Mouse (Mus musculus) urinary bladder, adult 2 months (tissue): ENCODE measurements around the gene Uggt1. TPM values are rescaled to one million over a fixed set of nuclear protein-coding genes. Genes with fewer than 3 reads are reported as not detected.

ENCODE experiments used
- DNase-seq: peaks from one replicate; pipeline ENCODE4 v3.0.0; 2022; ENCODE audit warnings: low spot score
- polyA plus RNA-seq: library from polyadenylated mRNA; depleted of rRNA; stranded (reverse); fragments of >200 nt; gene quantifications from 2 replicates; pipeline ENCODE4 v1.2.3, GENCODE M21; 2012

The Uggt1 gene
- polyA plus RNA-seq, 1 experiment, result 20.6 TPM

DNA sequence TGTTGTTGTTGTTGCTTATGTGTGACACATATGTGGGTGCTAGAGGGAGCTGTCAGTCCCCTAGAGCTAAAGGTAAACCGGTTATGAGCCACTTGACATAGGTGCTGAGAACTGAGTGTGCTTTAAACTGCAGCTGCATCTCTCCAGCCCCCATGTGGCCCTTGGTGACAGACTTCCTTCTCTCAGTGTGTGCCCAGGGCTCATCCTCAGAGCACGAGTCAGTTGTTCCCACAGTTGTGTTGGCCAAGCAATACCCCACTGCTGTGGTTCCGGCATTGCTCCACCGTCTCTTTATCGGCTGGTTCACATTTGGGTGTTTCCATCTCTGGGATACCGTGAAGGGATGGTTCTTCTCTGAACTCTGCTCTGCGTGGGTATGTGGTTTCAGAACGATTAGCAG lies 12.8 kb upstream of the Uggt1 start:
- no peak for DNase-seq

DNA sequence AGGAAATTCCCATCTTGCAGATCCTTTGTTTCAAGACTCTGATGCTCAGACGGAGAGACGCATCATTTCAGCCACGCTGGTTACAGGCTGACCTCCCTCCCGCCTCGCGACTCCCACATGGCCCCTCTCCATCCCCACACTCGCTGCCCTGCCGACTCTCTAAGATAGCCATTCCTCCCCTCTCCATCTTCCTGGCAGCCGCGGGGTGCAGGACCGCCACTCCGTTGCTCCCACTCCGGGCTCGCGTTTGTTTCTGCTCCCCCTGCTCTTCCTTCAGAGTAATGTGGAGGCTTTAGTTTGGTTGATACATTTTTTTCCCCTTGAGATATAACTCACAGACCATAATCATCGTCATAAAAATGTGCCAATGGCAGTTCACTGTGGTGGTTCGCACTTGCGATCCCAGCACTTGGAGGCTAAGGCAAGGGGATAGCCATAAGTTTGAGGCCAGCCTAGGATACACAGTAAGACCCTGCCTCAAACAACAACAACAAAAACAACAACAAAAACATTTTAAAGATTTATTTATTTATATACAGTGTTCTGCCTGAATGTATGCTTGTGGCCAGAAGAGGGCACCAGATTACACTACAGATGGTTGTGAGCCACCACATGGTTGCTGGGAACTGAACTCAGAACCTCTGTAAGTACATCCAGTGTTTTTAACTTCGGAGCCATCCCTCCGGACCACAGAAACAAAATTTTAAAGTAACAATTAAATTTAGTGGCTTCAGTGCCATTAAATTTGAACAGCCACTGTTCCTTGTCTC lies 11.5 kb upstream of the Uggt1 start:
- no peak for DNase-seq

DNA sequence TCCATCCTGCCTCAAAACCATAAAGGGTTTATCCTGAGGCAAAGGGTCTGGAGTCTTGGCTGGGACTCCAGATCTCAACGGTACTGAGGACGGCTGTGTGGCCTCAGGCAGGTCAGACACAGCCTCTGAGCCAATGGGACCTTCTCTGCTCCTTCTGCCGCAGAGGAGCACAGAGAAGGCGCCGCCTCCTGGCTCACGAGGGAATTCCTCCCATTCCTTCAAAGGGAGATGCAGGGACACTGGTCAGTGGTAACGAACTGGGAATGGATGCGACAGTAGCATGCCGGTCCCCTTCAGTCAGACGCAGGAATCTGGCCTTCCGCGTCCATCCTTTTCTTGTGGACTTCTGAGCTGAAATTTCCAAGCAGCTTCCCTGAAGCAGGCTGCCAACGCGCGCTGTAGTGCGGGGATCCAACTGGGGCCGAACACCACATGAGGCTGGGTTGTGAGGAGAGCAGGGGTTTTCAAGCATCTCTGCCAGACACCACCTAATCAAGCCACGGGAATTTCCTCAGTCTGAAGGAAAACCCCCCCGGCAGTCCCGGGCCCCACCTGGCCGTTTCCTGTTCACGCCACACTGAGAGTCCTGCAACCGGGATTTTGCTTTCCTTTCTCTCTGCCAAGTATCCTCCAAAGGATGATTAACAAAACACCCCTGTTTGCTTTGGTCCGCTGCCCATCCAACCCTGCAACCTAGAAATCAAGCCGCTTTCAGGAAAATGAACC lies 10.3 kb upstream of the Uggt1 start:
- no peak for DNase-seq

DNA sequence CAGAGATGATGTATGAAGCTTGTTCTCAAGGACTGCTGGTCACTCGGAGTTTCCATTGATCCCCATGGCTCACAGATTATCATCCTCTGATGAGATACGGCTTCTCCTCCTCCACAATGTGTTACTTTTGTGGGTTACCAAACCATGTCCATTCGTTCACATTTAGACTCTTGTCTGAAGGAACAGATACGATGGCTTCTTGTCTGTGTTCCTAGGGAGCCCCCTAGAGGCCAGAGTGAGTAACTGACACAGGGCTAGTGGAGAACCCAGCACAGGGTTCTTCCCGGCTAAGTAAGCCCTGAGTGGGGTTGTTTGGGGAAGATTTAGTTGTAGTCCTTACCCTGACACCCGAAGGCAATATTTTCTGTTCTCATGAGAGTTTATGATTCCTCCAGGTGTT lies 8.3 kb upstream of the Uggt1 start:
- no peak for DNase-seq

DNA sequence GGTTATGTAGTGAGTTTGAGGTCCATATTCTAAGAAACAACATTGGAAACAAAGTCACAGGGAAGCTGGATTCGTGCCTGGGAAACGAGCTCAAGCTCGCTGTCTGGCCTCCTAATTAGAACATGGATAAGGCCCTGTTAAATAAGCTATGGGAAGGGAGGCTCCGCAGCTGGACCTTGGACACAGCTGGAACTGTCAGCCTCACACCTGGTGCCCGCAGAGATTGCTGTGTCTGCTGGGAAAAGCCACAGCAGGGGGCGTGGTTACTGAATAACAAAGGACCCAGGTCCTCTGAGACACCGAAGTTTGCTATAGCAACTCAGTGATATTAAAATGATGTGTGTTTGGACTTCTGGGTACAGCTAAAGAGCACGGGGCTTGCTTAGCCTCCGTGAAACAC lies 6.9 kb upstream of the Uggt1 start:
- no peak for DNase-seq

DNA sequence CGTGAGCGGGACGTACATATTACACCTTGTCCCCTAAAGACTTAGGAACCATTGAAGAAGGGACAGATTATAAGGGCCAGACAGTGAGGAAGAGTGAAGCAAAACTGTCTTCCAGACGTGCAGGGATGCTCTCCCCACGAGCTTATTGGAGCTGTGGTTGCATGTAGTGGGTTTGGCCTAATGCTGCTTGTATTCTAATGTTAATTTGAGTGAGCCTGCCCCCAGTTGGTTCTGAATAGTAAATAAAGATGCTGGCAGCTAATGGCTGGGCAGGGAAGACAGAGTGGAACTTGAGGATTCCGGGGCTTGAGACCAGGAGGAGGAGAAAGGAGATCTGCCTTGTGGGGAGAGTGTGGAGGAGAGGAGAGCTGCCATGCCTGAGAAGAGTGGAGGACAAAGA lies 2.2 kb upstream of the Uggt1 start:
- DNase-seq, result no peak

DNA sequence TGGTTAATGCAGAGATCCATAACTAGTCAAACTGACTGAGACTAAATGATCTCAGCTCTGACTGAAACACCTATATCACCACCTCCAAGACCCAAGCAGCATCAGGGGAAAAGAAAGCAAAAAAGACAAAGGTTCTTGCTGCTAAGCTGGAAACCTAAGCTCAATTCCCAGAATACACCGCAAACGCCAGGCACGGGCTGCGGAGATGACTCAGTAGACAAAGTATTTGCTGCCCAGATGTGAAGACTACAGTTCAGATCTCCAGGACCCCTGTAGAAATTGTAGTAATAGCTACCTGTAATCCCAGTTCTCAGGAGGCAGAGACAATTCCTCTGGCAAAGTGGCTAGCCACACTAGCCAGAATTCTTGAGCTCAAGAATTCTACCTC lies 302 bp upstream of the Uggt1 start:
- no peak for DNase-seq

DNA sequence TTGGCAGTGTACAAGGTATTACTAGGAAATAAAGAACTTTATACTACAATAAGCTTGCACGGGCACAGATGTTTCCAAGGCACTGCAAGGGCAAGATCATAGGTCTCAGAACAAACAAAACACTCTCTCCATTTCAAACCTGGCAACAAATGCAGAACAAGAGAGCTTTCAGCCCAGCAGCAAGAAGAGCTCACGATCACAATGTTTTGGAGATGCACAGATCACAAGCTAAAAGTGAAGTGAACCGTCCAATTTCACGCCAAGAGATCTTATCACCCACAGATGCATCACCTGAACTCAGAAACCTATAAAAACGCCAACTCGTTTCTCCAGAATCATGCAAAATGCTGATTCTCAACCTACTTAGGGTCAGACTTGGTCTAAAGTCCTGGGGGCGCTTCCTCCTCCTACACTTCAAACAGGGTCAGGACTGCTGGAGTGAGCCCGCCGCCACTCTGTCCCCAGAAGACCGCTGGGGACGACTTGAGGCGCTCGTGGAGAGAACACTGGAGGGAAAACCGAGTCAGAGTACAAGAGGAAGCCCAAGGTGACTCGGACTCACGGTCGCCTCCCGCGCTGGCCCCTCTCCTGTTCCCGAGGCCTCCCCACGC lies 968 bp downstream of the Uggt1 start:
- DNase-seq, result no peak

DNA sequence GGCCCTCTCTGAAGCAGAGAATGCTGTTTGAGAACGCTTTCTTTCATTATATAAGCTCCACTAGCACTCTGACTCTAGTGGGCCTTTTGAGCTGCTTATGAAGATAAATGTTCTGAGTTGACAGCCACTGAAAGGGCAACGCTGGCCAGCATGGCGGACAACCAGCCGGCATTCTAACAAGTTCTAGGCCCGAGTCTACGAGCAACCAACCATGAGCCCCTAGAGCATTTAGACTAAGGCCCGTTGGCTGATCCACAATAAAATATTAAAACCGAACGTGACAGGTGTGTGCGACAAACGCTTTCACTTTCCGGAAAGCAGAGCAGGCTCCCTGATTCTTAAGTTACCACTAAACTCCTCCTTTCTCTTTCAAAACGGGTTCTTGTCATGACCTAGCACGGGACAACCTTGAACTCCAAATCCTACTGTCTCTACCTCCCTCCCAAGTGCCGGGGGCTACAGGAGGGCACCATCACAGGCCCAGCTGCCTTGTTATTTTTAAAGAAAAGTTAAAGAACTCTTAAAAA lies 2.6 kb downstream of the Uggt1 start:
- no peak for DNase-seq

DNA sequence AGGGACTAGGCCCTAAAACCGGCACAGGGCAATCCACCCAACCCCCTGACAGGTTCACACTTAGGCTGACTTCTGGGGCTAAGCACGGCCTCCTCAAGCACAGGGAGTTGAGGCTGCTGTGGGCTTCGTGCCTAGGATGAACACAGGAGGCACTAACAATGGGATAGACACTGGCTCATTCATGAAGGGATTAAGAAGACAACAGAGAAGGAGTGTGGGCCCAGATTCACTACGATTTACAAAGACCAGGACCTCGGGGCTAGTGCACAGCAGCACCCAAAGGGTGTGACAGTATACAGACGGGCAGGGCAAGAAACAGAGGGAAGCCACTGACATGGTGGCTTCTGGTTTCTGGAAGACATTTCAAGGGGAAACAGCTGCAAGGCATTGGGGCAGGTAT lies 4.3 kb downstream of the Uggt1 start:
- no peak for DNase-seq

DNA sequence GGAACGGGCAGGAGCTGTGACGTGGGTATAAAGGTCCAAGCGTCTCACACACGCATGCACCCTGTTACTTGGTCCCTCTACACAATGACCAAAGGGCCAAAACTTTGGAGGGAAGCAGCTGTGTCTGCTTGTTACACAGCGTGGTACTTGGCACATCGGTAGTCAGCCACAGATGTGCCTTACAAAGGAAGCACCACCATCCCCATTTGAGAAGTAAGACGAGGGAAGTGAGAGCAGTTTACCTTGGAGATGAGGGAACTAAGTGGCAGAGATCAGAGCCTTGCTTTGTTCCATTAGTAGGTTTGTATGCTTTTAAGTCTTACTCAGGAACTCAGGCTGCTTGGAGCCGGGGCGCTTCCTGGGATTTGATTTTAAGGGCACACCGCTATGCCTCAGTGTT lies 5.1 kb downstream of the Uggt1 start:
- DNase-seq, result no peak

DNA sequence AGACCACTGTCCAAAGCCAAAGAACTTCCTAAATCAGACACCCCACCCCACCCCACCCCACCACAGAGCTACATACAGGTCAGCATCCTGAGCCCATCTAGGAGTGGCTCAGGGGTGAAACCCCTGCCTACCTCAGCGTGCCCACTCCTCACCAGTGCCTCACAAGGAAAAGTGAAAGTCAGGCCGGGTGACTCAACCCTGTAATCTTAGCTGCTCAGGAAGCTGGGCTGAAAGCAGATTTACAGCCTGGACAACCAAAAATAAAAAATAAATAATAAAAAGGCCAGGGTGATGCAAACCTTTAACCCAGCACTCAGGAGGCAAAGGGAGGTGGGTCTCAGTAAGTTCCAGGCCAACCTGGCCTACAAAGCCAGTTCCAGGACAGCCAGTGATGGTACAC lies 8.7 kb downstream of the Uggt1 start:
- no peak for DNase-seq

DNA sequence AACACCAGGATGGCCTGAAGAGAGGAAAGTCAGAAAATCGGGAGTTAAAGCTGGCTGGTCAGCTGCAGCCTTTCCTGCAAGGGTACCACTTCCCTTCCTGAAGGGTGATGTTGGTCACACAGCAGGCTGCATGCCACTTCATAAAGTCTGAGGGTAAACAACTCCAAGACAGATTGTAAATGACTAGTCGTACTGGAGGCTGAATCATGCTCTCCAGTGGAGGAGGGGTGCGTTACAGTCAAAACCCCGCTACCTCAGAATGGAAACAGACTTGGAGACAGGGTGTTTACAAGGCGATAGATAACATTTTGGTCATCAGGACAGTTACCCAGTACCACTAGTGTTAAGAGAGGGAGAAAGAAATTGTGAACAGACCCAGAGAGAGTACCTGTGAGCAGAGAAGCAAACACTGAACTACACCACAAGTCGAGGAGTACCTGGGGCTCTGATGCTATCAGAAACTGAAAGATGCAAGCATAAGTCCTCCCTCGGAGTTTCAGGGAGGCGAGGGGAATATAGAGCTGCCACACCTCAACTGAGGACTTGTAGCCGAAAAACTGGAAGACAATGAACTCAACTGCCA lies 9.4 kb downstream of the Uggt1 start:
- no peak for DNase-seq

DNA sequence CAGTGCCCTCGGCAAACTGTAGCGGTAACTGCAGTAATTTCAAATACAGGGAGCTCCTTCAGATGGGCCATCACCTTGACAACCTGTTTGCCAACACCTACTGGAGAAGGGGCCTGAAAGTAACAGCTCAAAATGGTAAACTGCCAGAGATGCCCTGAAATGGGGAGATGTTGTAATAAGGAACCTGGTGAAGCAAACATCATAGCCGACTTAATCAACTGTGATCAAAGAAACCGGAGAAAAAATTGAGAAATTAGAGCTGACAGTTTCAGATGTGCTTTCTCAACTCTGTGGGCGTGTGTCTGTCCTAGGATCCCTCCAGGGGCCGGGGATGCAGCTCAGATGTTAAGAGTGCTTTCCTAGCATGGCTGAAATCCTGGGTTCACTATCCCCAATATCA lies 11.3 kb downstream of the Uggt1 start:
- no peak for DNase-seq

DNA sequence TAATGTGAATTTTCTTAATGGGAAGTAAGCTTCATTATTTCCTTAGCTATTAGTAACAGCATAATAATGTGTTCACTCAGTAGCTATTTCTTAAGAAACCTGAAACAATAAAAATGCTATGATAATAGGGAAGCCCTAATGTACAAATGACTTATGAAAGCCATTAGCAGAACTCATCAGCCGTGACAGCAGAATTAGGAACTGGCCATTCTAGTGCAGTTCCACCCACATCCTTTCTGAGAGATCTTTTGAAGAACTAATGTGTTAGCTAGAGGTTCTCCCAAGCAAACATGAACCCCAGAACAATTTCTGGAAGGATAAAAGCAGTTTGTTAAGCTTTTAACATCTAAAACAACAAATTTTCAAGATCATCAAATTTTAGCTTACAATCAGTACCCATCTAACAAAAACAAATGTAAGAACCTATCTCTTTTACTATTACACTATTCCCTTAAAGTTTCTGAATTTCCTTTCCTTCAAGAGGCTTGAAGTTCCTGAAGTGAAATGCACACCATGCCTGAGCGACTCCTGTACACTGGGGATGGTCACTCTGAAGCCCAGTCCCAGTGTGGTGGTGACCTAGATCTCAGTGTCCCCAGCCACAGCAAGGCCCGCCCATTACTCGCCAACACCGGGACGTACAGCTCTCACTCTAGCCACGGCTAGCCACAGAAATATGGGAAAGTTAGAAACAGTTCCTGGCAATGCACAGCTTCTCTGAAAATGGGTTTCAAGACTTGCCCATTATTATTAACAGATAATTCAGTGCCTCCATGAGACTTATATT lies 13.4 kb downstream of the Uggt1 start:
- DNase-seq, result no peak

DNA sequence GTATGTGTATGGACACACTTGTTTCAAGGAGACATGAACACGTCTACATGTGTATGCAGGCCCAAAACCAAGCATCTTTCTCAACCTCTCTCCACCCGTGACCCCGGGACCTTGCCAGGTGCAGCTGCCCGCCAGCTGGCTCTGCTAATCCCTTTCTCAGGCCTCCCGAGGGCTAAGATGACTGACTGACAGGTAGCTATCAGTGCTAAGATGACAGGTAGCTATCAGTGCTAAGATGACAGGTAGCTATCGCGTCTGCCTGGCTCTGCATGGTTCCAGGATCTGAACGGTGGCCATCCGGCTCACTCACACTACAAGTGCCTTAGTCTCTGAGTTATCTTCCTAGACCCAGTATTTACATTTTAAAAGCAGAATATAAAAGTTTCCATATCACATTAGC lies 16.1 kb downstream of the Uggt1 start:
- DNase-seq, result no peak

DNA sequence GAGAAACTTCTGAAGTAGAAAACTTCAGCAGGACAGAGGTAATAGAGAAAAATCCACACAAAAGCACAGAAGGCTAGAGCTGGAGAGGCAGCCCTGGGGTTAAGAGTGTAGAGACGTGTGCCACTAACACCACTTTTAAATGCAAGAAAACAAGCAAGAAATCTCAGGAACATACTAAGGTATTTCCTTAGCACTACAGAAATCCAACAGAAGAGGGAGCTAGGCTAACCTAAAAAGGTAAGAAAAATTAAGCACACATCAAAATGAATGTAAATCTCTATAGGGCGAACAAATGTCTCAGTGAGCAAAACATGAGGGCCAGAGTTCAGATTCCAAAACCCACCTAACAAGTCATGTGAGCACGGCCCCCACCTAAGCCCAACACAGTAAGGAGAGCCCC lies 19.9 kb downstream of the Uggt1 start:
- DNase-seq, result no peak

DNA sequence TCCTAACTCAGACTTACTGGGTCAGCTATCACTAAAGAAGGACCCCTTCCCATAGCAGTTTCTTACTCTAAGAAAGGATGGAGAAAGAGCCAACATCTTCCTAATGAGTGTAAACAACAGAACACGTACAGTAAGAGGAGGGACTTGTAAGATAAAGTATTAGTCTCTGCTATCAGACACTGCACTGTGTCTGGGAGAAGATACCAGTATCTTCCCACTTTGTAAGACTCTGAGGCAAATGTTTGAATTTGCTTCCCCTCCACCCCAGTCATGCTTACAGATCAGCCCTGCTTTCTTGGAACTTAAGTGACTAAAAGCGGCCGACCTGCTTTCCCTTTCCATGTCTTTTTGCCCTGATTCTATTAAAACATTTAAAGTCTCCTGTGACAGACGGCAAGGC lies 30.2 kb downstream of the Uggt1 start:
- no peak for DNase-seq

DNA sequence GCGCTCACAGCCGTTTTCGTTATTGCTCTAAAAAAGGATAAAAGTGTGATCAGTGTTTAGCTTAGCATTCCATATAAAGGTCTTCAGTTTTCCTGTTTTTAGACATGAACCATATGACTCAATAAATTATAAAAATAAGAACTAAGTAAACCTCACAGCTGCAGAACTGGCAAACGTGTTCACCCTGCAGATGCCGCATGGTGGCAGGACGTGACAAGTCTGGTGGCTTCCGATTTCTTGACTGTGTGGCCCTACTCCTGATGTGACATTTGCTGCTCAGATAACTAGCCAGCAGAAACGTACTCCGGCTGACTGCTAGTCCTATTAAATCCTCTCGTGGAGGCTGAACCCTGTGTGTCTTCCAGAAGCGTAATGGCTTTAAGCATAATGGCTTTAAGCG lies 42.8 kb downstream of the Uggt1 start:
- no peak for DNase-seq

DNA sequence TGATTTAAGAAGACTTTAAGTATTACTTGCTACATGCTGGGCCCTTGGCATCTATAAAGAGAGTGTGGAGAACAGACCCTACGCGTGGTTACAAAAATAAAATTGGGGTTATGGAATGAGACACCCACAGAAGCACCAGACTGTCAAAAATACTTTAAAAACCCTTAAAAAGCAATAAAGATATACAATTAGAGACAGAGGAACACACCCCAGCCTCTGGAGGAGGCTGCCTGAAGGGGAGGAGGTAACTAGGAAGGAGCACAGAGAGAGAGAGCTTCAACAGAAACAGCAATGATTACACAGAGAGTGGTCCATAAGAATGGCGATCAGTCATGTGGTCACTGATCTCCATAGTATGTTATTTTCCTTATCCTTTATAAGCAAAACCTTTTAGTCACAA lies 50.0 kb downstream of the Uggt1 start:
- no peak for DNase-seq

DNA sequence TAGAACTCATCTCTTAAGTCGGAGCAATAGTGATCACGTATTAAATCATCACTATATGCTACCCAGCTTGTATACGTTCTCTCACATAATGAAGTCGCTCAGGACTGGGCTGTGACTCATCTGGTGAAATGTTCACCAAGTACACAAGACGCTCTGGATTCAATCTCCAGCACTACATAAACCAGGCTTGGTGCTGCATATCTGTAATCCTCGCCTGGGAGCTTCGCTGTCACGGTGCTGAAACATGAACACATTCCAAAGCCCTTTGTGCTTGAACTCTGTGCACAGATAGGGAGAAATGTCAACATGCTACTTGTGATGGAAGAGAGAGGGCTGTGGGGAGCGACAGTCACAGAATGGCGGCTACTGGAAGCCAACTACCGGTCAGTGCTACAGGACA lies 52.6 kb downstream of the Uggt1 start:
- no peak for DNase-seq

DNA sequence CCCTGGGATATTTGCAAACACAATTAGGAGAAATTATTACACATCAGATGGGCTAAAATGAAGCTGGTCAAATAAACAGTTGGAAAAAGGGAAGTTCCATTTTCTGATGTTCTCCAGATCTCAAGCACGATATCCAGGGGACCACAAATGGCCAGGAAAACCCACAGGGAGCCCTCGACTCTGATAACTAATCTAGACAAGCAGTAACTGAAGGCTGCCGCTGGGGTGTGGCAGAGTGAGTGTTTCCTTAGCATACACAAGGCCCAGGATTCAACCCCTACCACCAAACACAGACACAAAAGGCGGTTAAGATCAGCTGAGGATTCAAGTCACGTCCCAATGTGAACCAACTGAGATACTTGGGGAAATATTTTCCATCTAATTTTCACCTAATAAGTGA lies 64.5 kb downstream of the Uggt1 start:
- no peak for DNase-seq
